Mouse (Mus musculus): Measurements from ENCODE around the gene Strap.
A peak's percentile ranks its signal among the peaks of the same experiment; 100 is the strongest.
"Not testable (repeated sequence)": the region's sequence is repeated elsewhere in the genome, so short reads cannot be mapped to it uniquely, and the experiment has no call there.

Strap gene

DNA sequence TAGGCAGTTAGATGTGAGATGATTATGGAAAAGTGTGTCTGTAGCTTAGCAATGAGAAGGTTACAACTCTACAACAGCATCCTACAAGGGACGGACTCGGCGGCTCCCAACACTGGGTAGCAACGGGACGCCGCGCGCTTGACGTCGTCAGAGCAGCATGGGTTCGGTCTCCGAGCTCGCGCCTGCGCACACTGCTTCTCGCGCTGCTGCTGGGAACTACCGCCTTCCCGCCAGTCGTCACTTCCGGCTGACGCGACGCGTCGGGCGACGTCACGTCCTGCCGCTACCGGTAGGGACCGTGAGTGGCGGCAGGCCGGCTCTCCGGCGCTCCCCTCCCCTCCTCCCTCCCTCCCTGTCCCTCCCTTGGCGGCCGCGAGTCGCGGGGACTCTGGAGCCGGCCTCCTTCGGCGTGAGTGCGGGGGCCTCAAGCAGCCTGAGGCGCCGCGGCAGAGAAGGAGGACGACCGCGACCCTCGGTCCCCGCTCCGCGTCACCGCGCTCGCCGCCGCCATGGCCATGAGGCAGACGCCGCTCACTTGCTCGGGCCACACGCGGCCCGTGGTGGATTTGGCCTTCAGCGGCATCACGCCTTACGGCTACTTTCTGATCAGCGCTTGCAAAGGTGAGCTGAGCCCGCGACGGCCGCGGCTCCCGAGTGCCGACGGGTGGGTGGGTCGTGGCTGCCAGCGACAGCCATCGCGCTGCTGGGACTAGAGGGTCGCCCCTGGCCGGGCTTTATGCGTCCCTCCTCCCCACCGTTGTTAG, at the start of gene Strap:
Gene Strap (plus strand): TSS at position 233 of the 764 bp plus-strand sequence.
- DNase-seq, result peak; percentile 99

DNA sequence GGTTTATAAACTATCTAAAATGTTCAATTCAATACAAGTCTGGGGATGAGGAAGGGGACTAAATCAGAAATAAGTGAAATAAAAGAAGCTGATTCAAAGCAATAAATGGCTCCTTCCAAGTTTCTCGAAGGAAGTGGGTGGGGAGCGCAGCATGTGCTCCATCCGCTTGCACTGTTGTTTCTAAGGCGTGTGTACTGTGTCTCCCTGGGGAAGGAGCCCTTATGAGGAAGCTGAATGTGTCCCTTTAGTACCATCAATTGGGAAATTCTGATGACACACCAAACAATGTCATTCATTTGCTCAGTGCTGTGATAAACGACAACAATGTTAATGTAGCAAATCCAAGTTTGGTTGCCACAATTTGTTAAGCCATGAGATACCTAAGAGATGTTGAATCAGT, 47.2 kb upstream of the Strap start:
- DNase-seq, result no peak

DNA sequence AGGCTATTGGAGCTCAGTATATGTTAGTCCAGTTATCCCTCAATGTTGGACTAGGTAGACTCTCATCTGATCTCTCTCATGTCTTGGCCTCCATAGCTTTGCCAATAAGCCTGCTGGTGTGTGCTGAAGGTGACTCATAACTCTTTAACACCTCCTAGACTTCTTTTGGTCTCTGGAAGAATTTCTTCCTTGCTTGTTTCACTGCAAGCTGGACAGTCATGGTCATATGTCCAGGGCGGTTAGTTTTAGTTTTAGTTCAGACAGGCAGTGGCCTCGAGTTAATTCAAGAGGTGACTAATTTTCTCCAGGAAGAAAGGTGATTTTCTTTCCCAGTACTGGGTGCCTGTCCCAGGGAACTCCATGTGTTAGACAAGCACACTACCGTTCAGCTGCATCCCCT, 46.8 kb upstream of the Strap start:
- DNase-seq, result no peak

DNA sequence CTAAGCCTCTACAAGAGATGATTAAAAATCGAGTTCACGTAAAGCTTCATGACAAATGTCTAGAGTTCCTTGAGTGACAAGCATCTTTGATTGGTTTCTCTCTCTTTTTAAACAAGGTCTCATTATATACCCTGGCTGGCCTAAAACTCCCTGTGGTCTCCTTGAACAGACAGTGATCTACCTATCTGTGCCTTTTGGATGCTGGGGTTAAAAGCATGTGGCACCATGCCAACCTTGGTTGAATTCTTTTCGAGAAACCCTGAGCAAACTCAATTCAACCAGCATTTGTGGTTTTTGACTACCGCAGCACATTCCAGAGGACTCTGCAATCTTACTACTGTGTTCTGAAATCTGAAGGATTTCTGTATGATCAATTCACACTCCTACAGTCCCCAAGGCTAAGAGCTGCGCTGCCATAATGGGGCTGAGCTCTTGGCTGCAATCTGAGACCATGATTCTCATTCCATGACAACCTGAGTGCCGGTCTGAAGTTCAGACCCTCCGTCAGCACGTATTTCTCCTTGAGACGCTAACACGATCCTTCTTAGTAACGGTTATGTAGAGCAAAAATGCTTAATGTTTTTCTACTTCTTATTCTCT, 46.3 kb upstream of the Strap start:
- no peak for DNase-seq

GRCm38 (mm10) chr6:137690550-137691119, 44.2 kb upstream of the Strap start:
- no peak for DNase-seq

- DNase-seq, result no peak
Observed at GRCm38 (mm10) chr6:137694310-137694709, 40.6 kb upstream of the Strap start.

GRCm38 (mm10) chr6:137695046-137695445, 39.8 kb upstream of the Strap start:
- no peak for DNase-seq

DNA sequence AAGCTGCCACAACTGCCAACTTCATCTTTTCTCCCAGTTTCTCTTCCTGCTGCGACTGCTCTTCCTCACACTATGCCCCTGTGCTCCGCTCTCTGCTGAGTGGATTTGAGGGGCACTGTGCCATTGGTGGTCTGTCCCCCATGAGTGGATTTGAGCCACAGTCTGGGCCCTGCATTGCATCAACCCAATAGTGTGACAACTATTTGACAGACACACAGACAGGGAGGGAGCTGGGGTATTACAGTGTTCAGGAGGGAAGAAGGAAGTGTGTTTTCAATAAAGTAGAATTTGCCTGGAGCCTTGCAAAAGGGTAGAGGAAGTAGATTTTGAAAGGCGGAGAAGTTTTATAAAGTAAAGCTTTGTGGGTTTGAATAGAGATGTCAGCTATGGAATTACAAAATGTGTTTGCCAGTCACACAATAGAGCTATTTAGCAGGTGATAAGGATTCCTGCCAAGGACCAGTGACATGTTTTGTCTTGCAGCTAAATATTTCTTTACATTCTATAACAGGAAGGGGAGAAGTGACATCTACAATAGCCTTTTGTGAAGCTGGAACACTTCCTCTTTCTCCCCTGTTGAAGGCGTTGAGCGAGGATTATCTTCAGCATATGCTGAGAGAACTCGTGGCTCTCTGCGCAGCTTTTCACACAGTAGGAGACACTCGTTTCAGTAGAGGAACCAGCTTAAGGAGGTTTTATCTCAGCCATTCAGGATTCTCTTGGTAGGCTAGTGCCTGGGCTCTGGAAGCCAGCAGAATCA, 38.3 kb upstream of the Strap start:
- DNase-seq, result no peak

DNA sequence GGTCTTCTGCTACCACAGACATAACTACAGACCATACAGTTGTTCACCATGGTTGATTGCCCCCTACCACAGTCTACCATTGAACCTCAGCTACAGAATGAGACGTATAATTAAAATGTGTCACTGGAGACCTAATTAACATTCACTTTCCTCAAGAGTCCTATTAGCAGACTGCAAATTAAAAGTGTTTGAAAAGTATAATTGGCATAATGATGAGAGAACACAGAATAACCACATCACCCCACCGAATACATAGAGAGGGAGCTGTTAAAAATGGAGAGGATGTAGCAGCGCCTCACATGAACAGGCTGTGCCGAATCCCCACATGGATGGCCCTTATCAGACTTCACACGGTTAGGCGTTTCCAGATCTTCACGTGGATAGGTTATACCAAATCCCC, 35.4 kb upstream of the Strap start:
- no peak for DNase-seq

DNA sequence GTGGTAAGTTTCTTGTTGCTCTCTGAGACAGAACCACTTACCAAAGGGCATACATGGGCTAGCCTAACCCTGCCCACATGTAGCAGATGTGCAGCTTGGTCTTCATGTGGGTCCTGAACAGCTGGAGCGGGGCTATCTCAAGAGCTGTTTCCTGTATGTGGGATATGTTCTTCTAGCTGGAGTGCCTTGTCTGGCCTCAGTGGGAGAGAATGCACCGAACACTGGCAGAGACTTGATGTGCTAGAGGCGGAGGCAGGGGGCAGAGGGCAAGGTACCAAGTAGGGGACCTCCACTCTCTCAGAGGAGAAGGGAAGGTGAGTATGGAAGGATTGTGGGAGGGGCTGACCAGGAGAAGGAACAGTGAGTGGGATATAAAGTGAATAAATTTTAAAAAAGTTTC, 32.7 kb upstream of the Strap start:
- DNase-seq, result no peak

DNA sequence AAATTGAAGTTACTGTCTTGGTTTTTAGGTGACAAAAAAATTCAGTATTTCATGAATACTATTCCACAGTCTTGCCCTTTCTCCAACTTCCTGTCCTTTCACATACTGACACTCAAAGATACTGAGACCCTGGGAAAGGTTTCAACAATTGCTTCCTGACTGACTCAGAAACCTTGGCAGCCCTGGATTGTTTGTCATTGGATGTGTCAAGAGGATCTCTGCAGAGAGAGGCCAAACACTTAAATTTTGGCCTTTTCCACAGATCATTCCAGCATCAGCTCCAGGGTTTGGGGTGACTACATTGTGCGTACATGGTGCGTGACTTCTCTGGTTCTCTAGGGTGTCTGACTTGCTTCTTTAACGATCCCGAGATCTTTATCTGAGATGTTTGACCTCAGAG, 32.0 kb upstream of the Strap start:
- DNase-seq, result no peak

DNA sequence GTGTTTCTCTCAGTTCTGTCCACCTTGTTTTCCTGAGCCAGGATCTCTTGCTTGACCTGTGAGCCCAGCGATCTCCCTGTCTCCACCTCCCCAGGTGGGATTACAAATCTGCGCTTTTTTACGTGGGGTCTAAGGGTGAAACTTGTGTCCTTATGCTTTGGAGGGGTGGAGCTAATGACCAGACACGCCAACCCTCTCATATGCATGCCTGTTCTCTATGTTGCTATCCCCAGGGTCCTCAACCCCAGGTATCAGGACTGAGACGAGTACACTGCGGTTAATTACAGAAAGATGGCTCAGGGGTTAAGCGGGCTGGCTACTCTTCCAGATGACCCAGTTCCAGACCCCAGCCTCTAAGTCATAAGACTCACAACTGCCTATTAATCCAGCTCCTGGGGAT, 31.4 kb upstream of the Strap start:
- DNase-seq, result no peak

- no peak for DNase-seq
Observed at GRCm38 (mm10) chr6:137704300-137704939, 30.5 kb upstream of the Strap start.

DNA sequence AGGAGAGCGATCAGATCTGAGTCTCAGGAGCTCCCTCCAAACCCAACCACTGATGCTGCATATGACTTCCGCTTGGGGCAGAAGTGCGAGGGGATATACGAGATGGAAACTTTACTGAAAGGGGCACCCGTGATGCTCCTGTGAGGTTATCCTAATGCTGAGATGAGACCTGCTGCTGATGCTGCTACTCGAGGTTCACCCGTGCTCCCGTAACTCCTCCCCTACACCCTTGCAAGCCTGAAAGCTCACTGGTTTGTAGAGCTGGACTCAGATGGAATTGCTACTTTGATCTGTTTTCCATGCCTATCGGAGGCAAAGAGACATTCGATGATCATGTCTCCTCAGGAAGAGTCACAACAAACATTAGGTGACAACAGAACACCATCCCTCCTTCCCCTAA, 28.7 kb upstream of the Strap start:
- no peak for DNase-seq

- not testable (repeated sequence) for DNase-seq
Observed at GRCm38 (mm10) chr6:137708726-137709405, 26.0 kb upstream of the Strap start.

DNA sequence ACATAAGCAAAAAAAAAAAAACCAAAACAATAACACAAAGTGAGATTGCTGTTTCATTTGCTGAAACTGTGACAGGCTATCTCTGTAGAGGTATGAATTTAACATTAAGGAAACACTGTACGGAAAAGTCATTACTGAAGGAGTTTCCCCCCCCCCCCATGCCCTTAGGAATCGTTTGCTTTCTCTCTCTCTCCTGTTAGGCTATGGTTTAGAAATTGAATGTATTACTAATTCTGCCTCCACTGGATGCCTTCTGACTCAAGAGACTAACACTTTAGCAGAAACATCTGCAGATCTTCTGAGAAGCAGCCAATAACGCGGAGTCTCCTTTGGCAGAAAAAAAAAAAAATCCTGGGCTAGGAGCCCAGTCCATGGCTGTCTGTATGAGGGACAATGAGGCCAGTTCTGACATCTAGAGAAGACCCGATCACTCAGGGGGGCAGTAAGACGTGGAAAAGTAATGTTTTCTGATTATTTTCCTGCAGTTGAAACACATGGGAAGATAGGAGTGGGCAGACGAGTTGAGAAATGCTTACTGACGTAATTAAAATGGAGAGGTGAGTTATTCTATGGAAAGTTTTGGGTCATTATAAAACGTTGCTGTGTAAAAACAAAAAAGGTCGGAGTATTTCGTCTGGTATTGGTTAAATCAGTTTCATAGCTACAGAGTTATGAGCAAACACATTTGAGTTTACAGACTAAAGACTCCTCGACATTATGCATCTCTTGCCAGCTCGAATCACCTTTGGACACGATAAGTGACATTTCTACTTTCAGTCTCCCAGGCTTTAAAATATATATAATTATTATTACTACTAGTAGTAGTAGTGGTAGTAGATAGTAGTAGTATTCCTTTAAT, 24.5 kb upstream of the Strap start:
- no peak for DNase-seq

DNA sequence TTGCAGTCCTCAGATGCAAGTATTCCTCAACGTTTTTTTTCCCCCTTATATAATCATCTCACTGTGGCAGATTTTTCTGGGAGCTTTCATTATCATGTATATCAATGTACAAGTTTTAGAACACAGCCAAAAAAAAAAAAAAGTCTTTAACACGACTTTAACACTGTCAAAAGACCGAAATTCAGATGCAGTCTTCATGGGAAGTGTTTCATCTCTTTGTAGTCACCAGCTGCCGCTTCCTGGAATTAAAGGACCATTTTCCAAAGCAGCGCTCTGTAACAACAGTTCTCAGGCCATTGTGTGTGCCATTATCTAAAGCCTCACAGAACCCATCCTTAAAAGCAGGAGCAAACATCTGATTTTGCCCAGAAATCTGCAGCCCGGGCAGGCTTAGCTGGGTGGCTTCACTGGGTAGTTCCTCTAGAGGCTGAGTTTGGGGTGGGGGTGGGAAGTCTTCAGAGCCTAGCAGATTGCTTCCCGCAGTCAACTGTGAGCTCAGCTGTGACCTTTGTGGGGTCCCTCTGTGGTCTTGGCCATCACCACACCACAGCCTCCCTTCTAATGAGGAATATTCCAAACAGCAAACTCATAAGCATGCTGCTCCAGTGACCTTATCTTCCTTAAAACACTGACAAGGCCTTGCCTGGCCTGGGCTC, 22.1 kb upstream of the Strap start:
- DNase-seq, result peak; percentile 6

GRCm38 (mm10) chr6:137713310-137713664, 21.6 kb upstream of the Strap start:
- no peak for DNase-seq

- no peak for DNase-seq
Observed at GRCm38 (mm10) chr6:137716802-137717201, 18.1 kb upstream of the Strap start.

- DNase-seq, result no peak
Observed at GRCm38 (mm10) chr6:137722220-137722931, 12.5 kb upstream of the Strap start.
